Mouse (Mus musculus): Measurements from ENCODE around the gene Anapc2.

GRCm38 (mm10) chr2:25303931-25304656 is 31.8 kb downstream of the Anapc2 start:
- TF ChIP-seq GATA1 (IDR thresholded peaks at IDR 0.05; ENCODE audit: low read length) (no peak), TAL1 (IDR thresholded peaks at IDR 0.05; ENCODE audit: low read length) (no peak)

Measured in erythroblast, embryonic 14.5 days (primary cell).